Mouse (Mus musculus) megakaryocyte-erythroid progenitor cell, adult 5 weeks (primary cell): ENCODE data around the gene Otud6a. TPM values are rescaled to one million over a fixed set of nuclear protein-coding genes. Genes with fewer than 3 reads are reported as not detected.

Experiments used
- polyA plus RNA-seq: library from polyadenylated mRNA; stranded (reverse); fragments of >175 nt; gene quantifications from 2 replicates; pipeline ENCODE4 v1.2.3, GENCODE M21; 2012

The Otud6a gene
- not detected in 2 replicates for polyA plus RNA-seq

DNA sequence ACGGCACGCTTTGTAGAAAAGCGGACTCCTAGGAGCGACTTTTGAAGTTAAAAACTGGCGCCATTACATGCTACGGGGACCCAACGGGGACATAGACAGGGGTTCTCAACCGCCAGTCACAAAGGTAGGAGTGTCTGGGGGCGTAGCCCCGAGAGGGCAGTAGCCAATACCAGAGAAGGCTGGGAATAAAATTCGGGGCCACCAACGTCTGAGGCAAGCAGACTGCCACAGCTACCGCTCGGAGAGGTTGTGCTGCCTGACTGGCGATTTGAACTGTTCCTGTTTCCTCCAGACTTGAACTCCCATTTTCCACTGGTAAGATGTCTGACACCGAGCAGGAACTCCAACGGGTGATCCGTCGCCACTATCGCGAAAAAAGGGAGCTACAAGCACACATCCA lies at the start of gene Otud6a:
Gene Otud6a (plus strand): TSS at position 321 of the 400 bp plus-strand sequence.

DNA sequence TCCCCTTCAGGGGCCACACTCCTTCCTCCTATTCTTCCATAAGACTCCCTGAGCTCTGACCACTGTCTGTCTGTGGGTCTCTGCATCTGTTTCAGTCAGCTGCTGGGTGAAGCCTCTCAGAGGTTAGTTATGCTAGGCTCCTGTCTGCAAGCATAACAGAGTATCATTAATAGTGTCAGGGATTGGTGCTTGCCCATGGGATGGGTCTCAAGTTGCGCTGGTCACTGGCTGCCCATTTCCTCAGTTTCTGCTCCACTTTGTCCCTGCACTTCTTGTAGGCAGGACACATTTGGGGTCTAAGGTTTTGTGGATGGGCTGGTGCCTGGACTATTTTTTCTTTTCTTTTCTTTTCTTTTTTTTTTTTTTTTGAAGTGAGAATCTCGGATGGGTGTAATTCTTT lies 13.8 kb downstream of the Otud6a start, which contains the start of gene Awat2:
Gene Awat2 (minus strand): TSS at position 101 of the 400 bp plus-strand sequence.

Other genes starting within 250 kb of the Otud6a start
- not detected in 2 replicates for gene Awat2, start 13.7 kb downstream of the Otud6a start, polyA plus RNA-seq
- gene Igbp1, start 65.3 kb downstream of the Otud6a start, polyA plus RNA-seq: 22.1 and 30.9 TPM in 2 replicates
- gene Dgat2l6, start 95.8 kb downstream of the Otud6a start, polyA plus RNA-seq: not detected in 2 replicates
- not detected in 2 replicates for gene Awat1, start 143.2 kb downstream of the Otud6a start, polyA plus RNA-seq
- gene P2ry4, start 165.9 kb downstream of the Otud6a start, polyA plus RNA-seq: not detected in 2 replicates
- gene Arr3, start 176.5 kb downstream of the Otud6a start, polyA plus RNA-seq: not detected in 2 replicates
- gene Kif4, start 196.7 kb downstream of the Otud6a start, polyA plus RNA-seq: 2.2 and 2.3 TPM in 2 replicates
- gene Pdzd11, start 197.6 kb downstream of the Otud6a start, polyA plus RNA-seq: 7.5 and 8.6 TPM in 2 replicates